Mouse (Mus musculus) C2C12 (cell line): ENCODE results near the gene Vill.

Experiments
- CTCF ChIP-seq: IDR thresholded peaks from one replicate; pipeline ENCODE4 v1.5.1; 2011; ENCODE audit not compliant: control insufficient read depth, insufficient read depth, insufficient read length
- MAX ChIP-seq: IDR thresholded peaks from one replicate; pipeline ENCODE4 v1.6.1; 2011; ENCODE audit warnings: mild to moderate bottlenecking, control low read depth
- MYOD1 ChIP-seq: IDR thresholded peaks from one replicate; pipeline ENCODE4 v1.6.1; 2011; ENCODE audit warnings: low read depth; ENCODE audit not compliant: control insufficient read depth, insufficient read length
- USF1 ChIP-seq: IDR thresholded peaks from one replicate; pipeline ENCODE4 v1.6.1; 2011; ENCODE audit warnings: low read depth, mild to moderate bottlenecking, control low read depth, moderate library complexity

GRCm38 (mm10) chr9:119010156-119010710, 42.3 kb upstream of the Vill start:
- TF ChIP-seq MAX (no peak), MYOD1 (no peak), CTCF (no peak), USF1 (no peak)
